Mouse (Mus musculus) midbrain, embryonic 12.5 days (tissue): ENCODE results near the gene Cdkn2c. TPM values are rescaled to one million over a fixed set of nuclear protein-coding genes. Genes with fewer than 3 reads are reported as not detected.

Experiments
- ATAC-seq: fragments of 200-750 bp; cut with Nextera tagmentation; 2 replicates; pipeline ENCODE4 v1.8.0; 2017; ENCODE audit warnings: low read depth, moderate TSS enrichment, moderate library complexity; ENCODE audit not compliant: low FRiP score
- H3K27ac ChIP-seq: fragments of 300-500 bp; sonication (generic); replicated peaks from 2 replicates; pipeline ENCODE4 v1.5.1; 2016; ENCODE audit warnings: mild to moderate bottlenecking
- H3K27me3 ChIP-seq: fragments of 300-500 bp; sonication (generic); 2 replicates; pipeline ENCODE4 v1.6.1; 2016; ENCODE audit warnings: mild to moderate bottlenecking
- H3K36me3 ChIP-seq: fragments of 300-500 bp; sonication (generic); 2 replicates; pipeline ENCODE4 v1.6.1; 2016
- H3K4me1 ChIP-seq: fragments of 300-500 bp; sonication (generic); 2 replicates; pipeline ENCODE4 v1.6.1; 2016
- H3K4me2 ChIP-seq: fragments of 300-500 bp; sonication (generic); replicated peaks from 2 replicates; pipeline ENCODE4 v1.6.1; 2016; ENCODE audit warnings: mild to moderate bottlenecking, moderate library complexity
- H3K4me3 ChIP-seq: fragments of 300-500 bp; sonication (generic); 2 replicates; pipeline ENCODE4 v1.5.1; 2016; ENCODE audit warnings: mild to moderate bottlenecking
- H3K9ac ChIP-seq: fragments of 300-500 bp; sonication (generic); replicated peaks from 2 replicates; pipeline ENCODE4 v1.6.1; 2016; ENCODE audit warnings: mild to moderate bottlenecking, moderate library complexity
- H3K9me3 ChIP-seq: fragments of 300-500 bp; sonication (generic); 2 replicates; pipeline ENCODE4 v1.6.1; 2016; ENCODE audit warnings: mild to moderate bottlenecking
- WGBS: fragments of 180-500 bp; shearing (Covaris S2); methylation state at CpG from one replicate; pipeline ENCODE4 v1.1.7; 2016; 5-methylcytosine and 5-hydroxymethylcytosine counted together
- polyA plus RNA-seq: library from polyadenylated mRNA; unstranded; fragments of >200 nt; fragmentation: Nextera tagmentation; extraction: Ambion mirVana; gene quantifications from 2 replicates; pipeline ENCODE4 v1.2.1, GENCODE M21; 2016

The Cdkn2c gene
- polyA plus RNA-seq, 1 experiment from 2014 or later, result 12.4 TPM

- Histone ChIP-seq H3K27ac (no peak overlapping the region), H3K9ac (no peak overlapping the region), H3K4me1 (peaks cover 9% of the 10 kb centered on the region), H3K9me3 (no peaks in the 10 kb centered on the region), H3K36me3 (no peaks in the 10 kb centered on the region), H3K4me3 (no peak overlapping the region), H3K4me2 (no peak overlapping the region), H3K27me3 (peaks cover 60% of the 10 kb centered on the region)
- WGBS, result 4% methylated on average over 4 of the region's 4 CpGs
- ATAC-seq, result no peak
These were observed 10.7 kb downstream of the Cdkn2c start for GRCm38 (mm10) chr4:109656301-109656700.

- no peak overlapping the region for H3K27ac ChIP-seq
- H3K9me3 ChIP-seq, result no peaks in the 10 kb centered on the region
- no peak for ATAC-seq
- H3K27me3 ChIP-seq, result peaks cover 56% of the 10 kb centered on the region
- H3K4me1 ChIP-seq, result peaks cover 9% of the 10 kb centered on the region
- no peaks in the 10 kb centered on the region for H3K36me3 ChIP-seq
- no peak overlapping the region for H3K4me3 ChIP-seq
- no peak overlapping the region for H3K9ac ChIP-seq
- WGBS, result 42% methylated on average over 2 of the region's 2 CpGs
- H3K4me2 ChIP-seq, result no peak overlapping the region
These were observed 11.3 kb downstream of the Cdkn2c start for GRCm38 (mm10) chr4:109655738-109656137.

DNA sequence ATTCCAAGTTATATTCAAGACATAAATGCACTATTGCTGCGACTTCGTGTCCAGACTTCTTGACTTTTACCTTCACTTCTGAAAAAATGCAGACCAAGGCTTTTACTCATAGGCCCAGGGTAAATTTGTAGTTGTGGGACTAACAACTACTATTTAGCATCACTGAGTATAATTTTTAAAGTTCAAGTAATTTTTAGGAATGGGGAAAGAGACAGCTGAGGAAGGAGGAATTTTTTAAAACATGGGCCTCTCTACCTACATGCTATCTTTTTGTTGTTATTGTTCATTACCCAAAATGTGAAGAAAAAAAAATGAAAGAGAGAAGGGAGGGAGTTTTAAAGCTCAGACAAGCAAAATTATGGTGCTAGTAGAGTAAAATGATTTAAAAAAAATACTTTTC, 12.3 kb downstream of the Cdkn2c start:
- 45% methylated on average over 2 of the region's 2 CpGs for WGBS
- Histone ChIP-seq H3K36me3 (no peaks in the 10 kb centered on the region), H3K4me1 (peaks cover 9% of the 10 kb centered on the region), H3K4me2 (no peak overlapping the region), H3K27me3 (peaks cover 49% of the 10 kb centered on the region), H3K9me3 (no peaks in the 10 kb centered on the region), H3K9ac (no peak overlapping the region), H3K27ac (no peak overlapping the region), H3K4me3 (no peak overlapping the region)
- no peak for ATAC-seq

DNA sequence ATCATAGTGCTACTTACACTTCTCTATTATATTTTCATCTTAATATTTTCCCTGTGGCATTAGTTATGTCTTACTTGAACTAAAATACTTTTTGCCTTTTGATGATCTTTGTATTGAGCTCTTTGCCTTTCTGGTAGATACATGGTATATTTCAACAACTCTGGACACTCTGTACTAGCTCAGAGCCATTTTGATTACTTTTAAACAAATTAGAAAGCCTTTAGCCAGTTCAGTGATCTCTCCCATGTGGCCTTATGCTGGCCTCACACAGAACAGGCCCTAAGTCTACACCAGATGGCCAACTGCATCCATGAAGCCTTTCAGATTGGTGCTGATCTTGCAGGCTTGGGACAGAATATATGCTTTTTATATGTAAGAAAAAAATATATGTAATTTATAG, 13.7 kb downstream of the Cdkn2c start:
- H3K9me3 ChIP-seq, result no peaks in the 10 kb centered on the region
- H3K27ac ChIP-seq, result no peak overlapping the region
- no peak overlapping the region for H3K9ac ChIP-seq
- H3K36me3 ChIP-seq, result no peaks in the 10 kb centered on the region
- H3K4me2 ChIP-seq, result no peak overlapping the region
- no peak for ATAC-seq
- H3K27me3 ChIP-seq, result peaks cover 39% of the 10 kb centered on the region
- peaks cover 9% of the 10 kb centered on the region for H3K4me1 ChIP-seq
- H3K4me3 ChIP-seq, result no peak overlapping the region

DNA sequence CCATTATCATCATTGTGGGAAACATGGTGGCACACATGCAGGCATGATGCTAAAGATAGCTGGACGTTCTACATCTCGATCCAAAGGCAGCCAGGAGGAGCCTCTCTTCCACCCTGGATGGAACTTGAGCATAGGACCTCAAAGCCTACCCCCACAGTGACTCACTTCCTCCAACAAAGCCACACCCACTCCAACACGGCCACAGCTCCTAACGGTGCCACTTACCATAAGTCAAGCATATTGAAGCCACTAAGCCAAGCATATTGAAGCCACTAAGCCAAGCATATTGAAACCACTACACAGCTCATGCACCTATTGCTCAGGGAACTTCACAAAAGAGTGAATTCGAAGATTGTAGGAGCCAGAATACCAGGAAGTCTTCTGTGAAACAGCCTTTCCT, 17.7 kb downstream of the Cdkn2c start:
- Histone ChIP-seq H3K4me3 (no peak overlapping the region), H3K9me3 (no peaks in the 10 kb centered on the region), H3K4me1 (no peaks in the 10 kb centered on the region), H3K4me2 (no peak overlapping the region), H3K27me3 (peaks cover 10% of the 10 kb centered on the region), H3K9ac (no peak overlapping the region), H3K27ac (no peak overlapping the region), H3K36me3 (no peaks in the 10 kb centered on the region)
- no peak for ATAC-seq
- WGBS, result 77% methylated on average over 5 of the region's 5 CpGs

- 77% methylated on average over 4 of the region's 4 CpGs for WGBS
- no peak for ATAC-seq
- no peak overlapping the region for H3K4me2 ChIP-seq
- H3K36me3 ChIP-seq, result no peaks in the 10 kb centered on the region
- H3K4me1 ChIP-seq, result no peaks in the 10 kb centered on the region
- H3K9me3 ChIP-seq, result no peaks in the 10 kb centered on the region
- no peak overlapping the region for H3K4me3 ChIP-seq
- H3K27me3 ChIP-seq, result peaks cover 8% of the 10 kb centered on the region; the same call in 1 of the 2 replicates
- no peak overlapping the region for H3K27ac ChIP-seq
- no peak overlapping the region for H3K9ac ChIP-seq
These were observed 19.7 kb downstream of the Cdkn2c start for GRCm38 (mm10) chr4:109647281-109647680.

- ATAC-seq, result no peak
- H3K9me3 ChIP-seq, result no peaks in the 10 kb centered on the region
- H3K4me2 ChIP-seq, result no peak overlapping the region
- H3K36me3 ChIP-seq, result no peaks in the 10 kb centered on the region
- no peaks in the 10 kb centered on the region for H3K4me1 ChIP-seq
- H3K27ac ChIP-seq, result no peak overlapping the region
- H3K9ac ChIP-seq, result no peak overlapping the region
- no peak overlapping the region for H3K4me3 ChIP-seq
- H3K27me3 ChIP-seq, result no peaks in the 10 kb centered on the region
- WGBS, result 77% methylated on average over 3 of the region's 3 CpGs
These were observed 25.5 kb downstream of the Cdkn2c start for GRCm38 (mm10) chr4:109641451-109641850.

GRCm38 (mm10) chr4:109640141-109640540, 26.8 kb downstream of the Cdkn2c start:
- 89% methylated on average over 7 of the region's 7 CpGs for WGBS

DNA sequence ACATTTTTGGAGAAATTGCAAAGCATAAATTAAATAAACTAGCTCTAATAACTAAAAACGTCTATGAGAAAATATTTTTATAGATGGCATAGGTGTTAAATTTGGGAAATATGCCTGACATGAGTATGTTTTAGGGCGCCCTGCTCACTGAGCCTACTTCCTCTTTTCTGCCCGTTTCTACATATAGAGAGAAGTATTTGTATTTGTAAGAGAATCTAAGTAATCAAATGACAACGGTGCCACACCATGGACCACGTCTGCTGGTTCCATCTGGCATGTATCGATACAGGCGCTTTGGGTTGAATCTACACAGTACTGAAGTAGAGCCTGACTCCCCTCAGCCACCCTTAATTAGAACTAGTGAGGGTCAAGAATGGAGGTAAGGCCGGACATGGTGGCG, 27.6 kb downstream of the Cdkn2c start:
- H3K27me3 ChIP-seq, result no peaks in the 10 kb centered on the region
- H3K4me3 ChIP-seq, result no peak overlapping the region
- no peaks in the 10 kb centered on the region for H3K36me3 ChIP-seq
- no peak overlapping the region for H3K4me2 ChIP-seq
- H3K9ac ChIP-seq, result no peak overlapping the region
- H3K4me1 ChIP-seq, result no peaks in the 10 kb centered on the region
- WGBS, result 92% methylated on average over 9 of the region's 9 CpGs
- no peak overlapping the region for H3K27ac ChIP-seq
- no peak for ATAC-seq
- H3K9me3 ChIP-seq, result no peaks in the 10 kb centered on the region

More at GRCm38 (mm10) chr4:109640141-109640540, 26.8 kb downstream of the Cdkn2c start:
- no peaks in the 10 kb centered on the region for H3K4me1 ChIP-seq
- H3K4me3 ChIP-seq, result no peak overlapping the region
- no peak for ATAC-seq
- H3K27me3 ChIP-seq, result no peaks in the 10 kb centered on the region
- no peaks in the 10 kb centered on the region for H3K36me3 ChIP-seq
- no peak overlapping the region for H3K9ac ChIP-seq
- H3K9me3 ChIP-seq, result no peaks in the 10 kb centered on the region
- no peak overlapping the region for H3K27ac ChIP-seq
- H3K4me2 ChIP-seq, result no peak overlapping the region

DNA sequence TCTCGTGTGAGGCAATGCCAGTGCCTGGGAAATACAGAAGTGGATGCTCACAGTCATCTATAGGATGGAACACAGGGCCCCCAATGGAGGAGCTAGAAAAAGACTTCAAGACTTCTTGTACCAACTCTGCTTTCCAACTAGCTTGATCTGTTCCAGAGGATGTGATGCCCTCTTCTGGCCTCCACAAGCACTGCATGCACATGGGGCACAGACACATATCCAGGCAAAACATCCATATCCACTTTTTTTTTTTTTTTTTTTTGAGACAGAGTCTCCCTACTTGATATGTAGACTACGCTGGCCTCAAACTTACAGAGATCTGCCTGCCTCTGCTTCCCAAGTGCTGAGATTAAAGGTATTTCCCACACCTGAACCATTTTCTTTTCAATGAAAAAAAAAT, 32.0 kb downstream of the Cdkn2c start:
- Histone ChIP-seq H3K4me1 (no peaks in the 10 kb centered on the region), H3K27ac (no peak overlapping the region), H3K36me3 (no peaks in the 10 kb centered on the region), H3K4me2 (no peak overlapping the region), H3K9ac (no peak overlapping the region), H3K9me3 (no peaks in the 10 kb centered on the region), H3K27me3 (no peaks in the 10 kb centered on the region), H3K4me3 (no peak overlapping the region)
- ATAC-seq, result no peak
- 88% methylated on average over 2 of the region's 2 CpGs for WGBS

DNA sequence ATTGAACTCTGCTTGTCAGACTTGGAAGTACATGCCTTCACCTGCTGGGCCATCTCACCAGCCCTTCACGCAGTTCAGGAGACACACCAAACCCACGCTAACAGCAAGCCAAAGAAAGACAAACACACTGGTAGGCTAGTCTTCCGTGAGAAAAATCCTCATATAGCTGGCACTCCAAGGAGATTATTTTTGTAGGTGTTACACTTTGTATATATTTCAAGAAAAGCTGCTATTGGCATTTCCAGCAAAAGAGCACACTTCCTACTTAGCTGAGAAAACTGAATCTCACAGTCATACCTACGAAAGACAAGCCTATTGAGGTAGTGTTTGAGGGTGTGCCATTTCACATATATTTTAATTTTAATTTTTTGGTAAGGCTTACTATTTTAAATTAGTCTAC, 36.0 kb downstream of the Cdkn2c start:
- no peak overlapping the region for H3K4me3 ChIP-seq
- no peaks in the 10 kb centered on the region for H3K27me3 ChIP-seq
- H3K4me2 ChIP-seq, result no peak overlapping the region
- ATAC-seq, result no peak
- no peaks in the 10 kb centered on the region for H3K4me1 ChIP-seq
- H3K27ac ChIP-seq, result no peak overlapping the region
- no peak overlapping the region for H3K9ac ChIP-seq
- 80% methylated on average over 4 of the region's 4 CpGs for WGBS
- no peaks in the 10 kb centered on the region for H3K9me3 ChIP-seq
- no peaks in the 10 kb centered on the region for H3K36me3 ChIP-seq

DNA sequence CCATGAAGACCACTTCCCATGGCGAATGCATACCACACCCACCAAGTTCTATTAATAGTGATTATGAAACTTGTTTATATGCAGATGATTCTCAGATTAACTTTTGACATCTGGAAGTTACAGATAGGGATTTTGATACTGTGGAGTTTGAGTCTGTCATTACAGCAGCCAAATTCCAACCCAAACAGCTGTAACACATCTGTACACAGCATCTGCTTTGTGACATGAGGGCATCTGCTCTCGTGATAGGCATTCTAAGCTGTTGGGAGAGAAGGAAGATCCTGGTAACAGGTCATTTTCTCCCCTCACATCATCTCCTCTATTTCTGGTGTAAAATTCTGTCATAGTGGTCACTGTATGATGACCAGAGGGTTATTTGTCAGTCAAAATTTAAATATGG, 36.8 kb downstream of the Cdkn2c start:
- no peak overlapping the region for H3K9ac ChIP-seq
- no peaks in the 10 kb centered on the region for H3K27me3 ChIP-seq
- WGBS, result 84% methylated on average over 2 of the region's 2 CpGs
- no peak overlapping the region for H3K4me3 ChIP-seq
- H3K9me3 ChIP-seq, result no peaks in the 10 kb centered on the region
- ATAC-seq, result no peak
- no peaks in the 10 kb centered on the region for H3K36me3 ChIP-seq
- H3K4me2 ChIP-seq, result no peak overlapping the region
- H3K4me1 ChIP-seq, result no peaks in the 10 kb centered on the region
- no peak overlapping the region for H3K27ac ChIP-seq

GRCm38 (mm10) chr4:109612596-109612995, 54.4 kb downstream of the Cdkn2c start:
- Histone ChIP-seq H3K4me2 (no peak overlapping the region), H3K27me3 (no peaks in the 10 kb centered on the region), H3K9ac (no peak overlapping the region), H3K9me3 (no peaks in the 10 kb centered on the region), H3K36me3 (no peaks in the 10 kb centered on the region), H3K4me1 (no peaks in the 10 kb centered on the region), H3K4me3 (no peak overlapping the region), H3K27ac (no peak overlapping the region)
- WGBS, result 84% methylated on average over 4 of the region's 4 CpGs
- no peak for ATAC-seq
